Mouse (Mus musculus) fat pad, adult 2 months (tissue): ENCODE data around the gene Zdhhc13.

ENCODE experiments used
- DNase-seq: peaks from one replicate; pipeline ENCODE4 v3.0.0-alpha.2; 2011; ENCODE audit warnings: low read depth, low spot score; ENCODE audit errors: extremely low read depth

Zdhhc13 gene

DNA sequence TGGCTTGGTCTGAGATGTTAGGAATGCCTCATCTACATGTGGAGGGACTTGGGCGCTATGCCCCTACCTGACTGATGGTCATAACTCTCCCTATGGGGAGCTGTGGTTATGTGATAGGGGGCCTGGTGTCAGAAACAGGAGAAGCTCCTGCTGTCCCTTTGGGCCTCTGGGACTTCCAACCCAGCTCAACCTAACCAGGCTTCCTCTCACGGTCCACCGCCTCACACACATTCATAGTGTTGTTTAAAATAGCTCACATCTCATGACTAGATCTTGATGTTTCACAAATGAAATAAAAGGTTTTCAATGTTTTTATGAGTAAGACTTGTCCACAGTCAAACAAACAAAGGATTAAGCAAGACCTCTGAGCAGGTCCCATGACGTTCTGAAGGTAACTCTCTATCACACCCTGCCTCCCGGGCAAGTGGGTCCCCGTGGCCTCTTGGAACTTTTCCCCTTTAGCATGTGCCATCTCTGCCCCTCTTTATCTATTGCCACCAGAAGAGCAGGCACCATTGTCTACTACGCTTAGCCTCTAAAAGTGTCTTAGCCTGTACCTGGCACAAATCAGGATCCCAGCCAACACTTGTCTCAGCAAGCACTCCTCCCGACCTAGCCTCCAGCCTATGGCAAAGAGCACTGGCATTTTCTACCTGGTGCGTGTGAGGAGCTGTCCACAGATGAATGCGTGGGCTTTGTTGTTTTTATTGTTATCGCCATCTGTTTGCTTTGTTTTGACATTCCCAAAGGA, 3.9 kb upstream of the Zdhhc13 start:
- DNase-seq = peak; percentile 78

DNA sequence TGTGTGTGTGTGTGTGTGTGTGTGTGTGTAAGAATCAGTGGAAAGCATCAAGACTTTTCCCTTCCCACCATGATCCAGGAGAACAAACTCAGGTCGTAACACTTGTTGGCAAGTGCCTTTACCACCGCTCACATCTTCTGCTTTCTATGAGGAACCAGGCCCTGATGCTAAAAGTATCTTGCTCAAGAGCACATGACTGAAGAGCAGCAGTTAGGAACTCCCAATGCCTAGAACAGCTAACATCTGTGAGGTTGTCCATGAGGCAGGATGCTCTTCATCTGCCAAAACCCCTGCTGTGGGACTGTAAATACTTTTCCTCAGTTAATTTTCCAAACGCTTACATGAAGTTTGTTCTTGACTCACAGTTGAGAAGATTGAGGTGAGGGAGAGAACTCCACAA, 455 bp upstream of the Zdhhc13 start:
- no peak for DNase-seq

DNA sequence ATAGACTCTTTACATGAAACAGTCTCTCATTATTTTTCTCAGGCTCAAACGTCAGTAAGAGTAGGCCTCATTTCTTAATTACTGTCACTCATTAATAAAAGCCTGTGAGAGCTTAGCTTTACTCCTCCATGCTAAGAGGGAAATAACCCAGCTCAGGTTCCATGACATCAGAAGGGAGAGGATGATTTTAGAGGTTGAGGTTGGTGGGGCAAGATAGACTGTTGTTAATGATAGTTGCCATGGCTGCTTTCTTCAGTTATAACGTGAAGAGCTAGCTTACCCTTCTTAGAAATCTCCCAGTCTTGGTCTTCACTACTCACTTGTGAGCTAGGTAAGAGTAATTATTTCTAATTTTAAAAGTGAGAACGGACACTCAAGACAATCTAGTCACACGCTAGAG, 1.3 kb downstream of the Zdhhc13 start:
- DNase-seq = no peak

DNA sequence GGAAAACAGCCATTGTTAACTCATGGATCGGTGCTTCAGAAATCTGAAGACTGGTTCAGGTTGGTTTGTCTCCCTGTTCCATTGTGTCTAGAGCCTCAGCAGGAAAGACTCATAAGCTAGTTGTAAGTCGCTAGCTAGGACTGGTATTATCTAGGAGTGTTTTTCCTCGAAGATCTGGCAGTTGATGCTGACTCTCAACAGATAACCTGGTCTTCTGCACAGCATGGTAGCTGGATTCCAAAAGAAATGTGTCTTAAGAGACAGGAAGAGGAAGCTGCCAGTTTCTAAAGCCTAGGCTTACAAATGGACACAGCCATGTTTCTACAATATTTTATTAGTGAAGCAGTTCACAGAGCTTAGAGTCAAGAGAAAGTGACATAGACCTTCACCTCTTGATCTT, 2.6 kb downstream of the Zdhhc13 start:
- DNase-seq = no peak

DNA sequence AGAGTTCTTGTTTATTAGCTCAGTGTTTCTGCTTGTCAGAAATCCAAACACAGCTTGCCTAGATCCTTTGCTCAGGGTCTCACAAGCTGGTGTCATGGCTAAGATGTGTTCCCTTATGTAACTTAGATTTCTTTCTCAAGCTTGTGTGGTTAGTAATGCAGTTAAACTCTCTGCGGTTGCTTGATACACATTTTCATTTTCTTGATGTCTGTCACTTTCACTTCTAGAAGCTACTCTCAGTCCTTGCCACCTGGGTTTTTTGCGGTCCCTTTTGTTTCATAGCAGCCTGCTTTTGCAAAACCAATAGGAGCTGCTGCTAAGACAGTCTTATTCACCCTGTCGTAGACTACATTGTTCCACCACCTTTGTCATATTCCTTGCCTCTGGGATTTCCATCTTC, 6.3 kb downstream of the Zdhhc13 start:
- DNase-seq = no peak

DNA sequence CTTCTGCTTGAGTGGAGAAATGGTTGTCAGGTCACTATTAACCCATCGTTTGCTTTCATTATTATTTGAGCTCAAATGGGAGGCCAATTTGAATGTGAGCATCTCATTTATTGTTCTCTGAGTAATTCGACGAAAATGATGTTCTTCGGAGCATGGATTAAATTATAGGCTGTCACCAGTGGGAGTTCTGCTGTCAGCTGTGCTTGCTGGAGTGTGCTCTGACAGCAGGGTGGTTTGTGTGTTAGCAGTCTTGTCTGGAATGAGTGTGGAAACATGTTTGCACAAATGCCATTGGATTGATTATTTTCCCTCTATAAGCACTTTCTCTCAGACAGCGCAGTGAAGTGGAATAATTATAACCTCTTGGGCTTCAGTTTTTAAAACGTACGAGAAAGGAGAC, 14.6 kb downstream of the Zdhhc13 start:
- DNase-seq = no peak

DNA sequence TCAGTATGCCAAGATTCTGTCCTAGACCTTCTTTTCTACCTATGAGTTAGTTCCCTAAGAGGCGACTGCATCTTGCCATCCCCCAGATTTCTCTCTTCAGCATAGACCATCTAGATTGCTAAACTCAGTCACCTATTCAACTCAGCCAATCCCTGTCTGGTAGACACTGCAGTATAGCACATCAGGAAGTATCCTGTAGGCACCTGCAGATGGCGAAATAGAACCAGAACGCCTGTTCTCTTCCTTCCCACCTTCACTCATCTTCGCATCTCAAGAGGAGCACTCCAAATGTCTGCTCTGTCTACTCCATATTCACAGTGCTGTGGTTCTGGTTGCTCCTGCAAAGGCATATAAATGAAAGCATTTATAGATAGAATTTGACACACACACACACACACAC, 17.8 kb downstream of the Zdhhc13 start:
- no peak for DNase-seq

GRCm38 (mm10) chr7:48810652-48811051, 21.8 kb downstream of the Zdhhc13 start:
- no peak for DNase-seq

GRCm38 (mm10) chr7:48812358-48812757, 23.6 kb downstream of the Zdhhc13 start:
- no peak for DNase-seq

DNA sequence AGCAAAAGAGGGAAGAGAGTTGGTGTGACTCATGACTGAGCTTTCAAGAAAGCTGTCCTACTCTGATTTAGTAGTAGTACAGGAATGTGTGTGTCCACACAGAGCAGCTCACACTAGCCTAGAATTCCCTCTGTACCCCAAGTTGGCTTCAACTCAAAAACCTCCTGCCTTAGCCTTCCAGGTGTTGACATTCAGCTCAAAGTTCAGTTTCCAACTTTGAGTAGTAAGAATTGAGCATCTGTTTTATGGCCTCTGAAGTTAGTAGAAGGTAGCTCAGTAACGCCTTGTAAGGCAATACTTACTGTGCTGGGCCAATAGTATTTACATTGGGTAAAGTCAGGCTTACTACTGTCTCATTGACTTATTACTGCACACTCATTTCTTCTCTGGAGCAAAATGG, 24.8 kb downstream of the Zdhhc13 start:
- no peak for DNase-seq

DNA sequence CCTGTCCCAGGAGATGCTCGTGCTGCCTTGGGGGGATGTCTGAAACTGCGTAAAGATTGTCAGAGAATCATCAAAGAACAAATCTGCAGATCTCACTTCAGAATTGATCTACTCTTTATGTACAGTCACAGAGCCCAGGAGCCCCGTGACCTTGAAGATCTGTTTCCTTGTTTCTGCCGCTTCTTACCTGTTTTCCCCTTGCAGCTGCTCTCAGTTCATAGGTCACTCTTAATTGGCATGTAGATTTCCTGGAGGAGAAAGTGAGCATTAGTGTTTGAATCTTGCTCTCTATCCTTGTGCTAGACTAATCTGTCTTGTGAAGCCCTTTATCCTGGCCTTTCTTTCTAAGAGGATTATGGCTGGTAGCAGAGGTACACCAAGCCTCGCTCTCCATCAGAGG, 32.9 kb downstream of the Zdhhc13 start:
- DNase-seq = no peak

- DNase-seq = no peak
Observed at GRCm38 (mm10) chr7:48823621-48824020, 34.8 kb downstream of the Zdhhc13 start.

- no peak for DNase-seq
Observed at GRCm38 (mm10) chr7:48824671-48825070, 35.9 kb downstream of the Zdhhc13 start.

- DNase-seq = no peak
Observed at GRCm38 (mm10) chr7:48825170-48825569, 36.4 kb downstream of the Zdhhc13 start.

- DNase-seq = no peak
Observed at GRCm38 (mm10) chr7:48829177-48829910, 40.5 kb downstream of the Zdhhc13 start.

DNA sequence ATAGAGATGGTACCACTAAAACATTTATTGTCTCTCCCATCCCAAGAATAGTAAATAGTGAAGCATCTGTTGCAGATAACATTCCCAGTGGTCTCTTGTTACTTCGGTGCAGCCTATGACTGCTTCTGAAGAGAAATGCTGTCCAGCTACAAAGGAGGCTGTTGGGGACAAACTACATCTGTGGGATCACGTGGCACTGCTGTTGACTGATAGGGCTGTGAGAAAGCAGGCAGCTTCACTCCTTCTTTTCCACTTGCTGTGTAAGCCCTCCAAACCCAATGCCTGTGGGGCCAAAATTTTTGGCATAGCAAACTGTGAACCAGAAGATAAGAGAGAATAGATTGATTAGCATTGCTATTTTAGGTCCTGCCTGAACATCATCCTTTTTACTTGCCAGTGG, 41.6 kb downstream of the Zdhhc13 start:
- DNase-seq = no peak

DNA sequence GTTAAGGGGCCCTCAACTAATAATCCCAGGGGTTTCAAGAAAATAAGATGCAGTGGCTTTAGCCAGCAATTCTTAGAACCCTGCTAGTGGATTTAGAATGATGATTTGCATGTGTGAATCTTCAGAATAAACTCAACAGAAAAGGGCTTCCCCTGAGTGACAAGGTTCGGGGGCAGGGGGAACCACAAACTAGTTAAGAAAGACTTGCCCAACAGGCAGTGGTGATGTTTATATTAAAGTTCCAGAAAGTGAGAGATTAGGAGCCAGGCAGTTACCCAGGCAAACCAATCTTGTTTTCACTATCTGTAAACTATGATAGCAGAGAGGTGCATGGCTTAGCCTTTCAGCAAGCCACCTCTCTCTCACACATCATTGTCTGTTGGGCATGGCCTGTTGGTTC, 43.9 kb downstream of the Zdhhc13 start:
- no peak for DNase-seq

- no peak for DNase-seq
Observed at GRCm38 (mm10) chr7:48834371-48834970, 45.7 kb downstream of the Zdhhc13 start.

- DNase-seq = no peak
Observed at GRCm38 (mm10) chr7:48834989-48835626, 46.3 kb downstream of the Zdhhc13 start.

DNA sequence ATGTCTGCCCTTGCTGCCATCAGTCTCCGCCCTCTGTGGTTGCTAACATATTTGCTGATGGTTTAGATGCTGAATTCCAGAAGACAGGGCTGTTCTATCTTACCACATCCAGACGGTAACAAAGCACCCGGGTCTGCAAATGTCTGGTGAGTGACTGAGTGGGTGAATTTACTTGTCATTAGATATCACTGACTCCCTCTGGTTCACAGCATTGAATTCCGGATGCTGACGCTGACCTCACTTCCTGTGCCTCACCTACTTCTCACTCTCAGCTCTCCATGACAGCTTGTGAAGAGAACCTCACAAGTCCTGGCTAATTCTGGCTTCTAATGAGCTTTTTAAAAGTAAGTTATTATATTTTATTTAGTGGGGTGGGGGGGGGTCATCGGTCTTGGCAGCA, 48.1 kb downstream of the Zdhhc13 start:
- no peak for DNase-seq

DNA sequence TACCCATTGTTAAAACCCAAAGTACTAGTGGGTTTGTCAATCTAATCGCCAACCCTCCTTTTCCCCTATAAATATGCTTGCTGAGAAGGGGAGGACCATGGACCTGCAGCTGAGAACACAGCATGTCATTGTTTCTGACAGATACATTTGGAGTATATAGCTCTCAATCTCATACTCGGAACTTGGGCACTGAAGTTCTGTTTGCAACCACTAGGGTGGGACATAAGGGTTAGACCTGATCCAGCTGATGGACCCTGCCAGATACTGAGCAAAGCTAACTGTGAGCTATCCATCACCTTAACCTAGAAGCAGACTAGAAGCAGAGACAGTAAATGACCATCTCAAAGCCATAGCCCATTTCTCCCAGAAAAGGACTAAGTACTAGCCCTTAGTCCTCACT, 49.6 kb downstream of the Zdhhc13 start:
- DNase-seq = no peak

GRCm38 (mm10) chr7:48840545-48840944, 51.7 kb downstream of the Zdhhc13 start:
- DNase-seq = no peak
